Mouse (Mus musculus): Measurements from ENCODE around the gene Ocm.

DNA sequence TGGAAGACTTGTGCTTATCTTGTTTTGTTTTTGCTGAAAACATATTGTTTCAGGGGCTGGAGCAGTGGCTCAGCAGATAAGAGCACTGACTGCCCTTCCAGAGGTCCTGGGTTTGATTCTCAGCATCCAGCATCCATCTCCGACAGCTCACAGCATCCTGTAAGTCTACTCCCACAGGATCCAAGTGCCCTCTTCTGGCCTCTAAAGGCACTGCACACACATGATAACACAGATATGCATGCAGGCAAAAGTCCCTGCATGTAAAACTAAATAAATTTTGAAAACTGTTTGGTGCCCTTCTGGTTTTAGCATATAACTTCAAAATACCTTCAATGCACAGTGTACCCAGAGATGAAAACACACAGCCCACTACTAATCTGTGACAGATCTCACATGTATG lies 27.1 kb downstream of the Ocm start:
- 0 out of 2 replicates have a peak, but pooled peaks have one; percentile 16 for TF ChIP-seq CTCF (IDR thresholded peaks at IDR 0.05; ENCODE audit: low read depth)
- no peak for TF ChIP-seq EP300 (IDR thresholded peaks at IDR 0.05; ENCODE audit: low read depth)
